Mouse (Mus musculus) mature B cell (primary cell): ENCODE data around the gene Farsb.

Experiments
- in situ Hi-C: fragments of 300-500 bp; cut with MboI; formaldehyde crosslinking; loops from 2 replicates; pipeline ENCODE4 v1.14.3; 2019

Farsb gene

DNA sequence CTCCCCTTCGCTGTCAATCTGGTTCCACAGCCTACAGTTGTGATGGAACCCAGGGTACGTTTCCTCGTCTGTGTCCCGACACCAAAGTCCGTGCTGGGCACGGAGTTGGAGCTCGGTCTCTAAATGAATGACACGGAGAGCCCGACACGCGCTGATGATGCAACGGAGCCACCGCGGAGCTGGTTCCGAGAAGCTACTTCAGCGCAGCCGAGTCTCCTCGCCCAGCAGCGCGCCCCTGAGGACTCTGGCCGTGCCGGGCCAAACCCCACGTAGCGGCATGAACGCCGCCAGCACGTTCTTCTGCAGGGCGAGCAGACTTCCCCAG, 308 bp downstream of the Farsb start:
- in situ Hi-C loops: no loop called here

DNA sequence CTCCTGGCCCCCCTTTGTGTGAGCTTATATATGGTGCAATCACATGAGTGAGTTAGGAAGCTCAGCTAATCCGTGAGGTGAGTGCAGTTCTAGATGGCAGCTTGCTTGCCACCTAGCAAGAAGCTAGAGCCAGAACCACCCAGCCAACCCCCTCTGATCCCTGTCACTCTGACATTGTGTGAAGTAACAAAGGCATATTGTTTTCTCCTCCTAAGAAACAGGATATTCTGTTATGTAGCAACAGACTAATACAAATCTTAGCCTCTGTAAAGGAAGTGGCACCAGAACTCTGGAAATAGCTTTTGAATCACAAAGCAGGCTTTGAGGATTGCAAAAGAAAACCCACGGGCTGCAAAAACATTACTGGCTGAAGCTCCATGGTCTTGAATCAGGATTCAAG, 4.3 kb downstream of the Farsb start:
- in situ Hi-C loops: no loop called here

DNA sequence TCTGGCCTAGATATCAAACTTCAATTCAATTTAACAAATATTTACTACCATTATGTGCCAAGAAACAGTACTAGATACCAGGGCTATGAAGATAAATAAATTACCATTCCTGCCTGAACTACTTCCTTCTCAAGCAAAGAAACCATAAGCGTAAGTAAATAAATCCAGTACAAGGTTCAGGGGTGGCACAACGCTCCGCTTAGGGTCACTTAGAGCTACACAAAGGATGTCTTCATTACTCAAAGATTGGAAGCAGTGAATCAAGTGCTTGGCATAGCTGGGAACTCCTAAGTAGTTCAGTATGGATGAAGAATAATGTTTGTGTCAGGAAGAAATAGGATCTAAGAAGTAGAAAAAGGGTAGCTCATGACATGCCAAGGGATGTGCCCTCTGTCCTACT, 5.3 kb downstream of the Farsb start:
- in situ Hi-C loops: no loop called here

DNA sequence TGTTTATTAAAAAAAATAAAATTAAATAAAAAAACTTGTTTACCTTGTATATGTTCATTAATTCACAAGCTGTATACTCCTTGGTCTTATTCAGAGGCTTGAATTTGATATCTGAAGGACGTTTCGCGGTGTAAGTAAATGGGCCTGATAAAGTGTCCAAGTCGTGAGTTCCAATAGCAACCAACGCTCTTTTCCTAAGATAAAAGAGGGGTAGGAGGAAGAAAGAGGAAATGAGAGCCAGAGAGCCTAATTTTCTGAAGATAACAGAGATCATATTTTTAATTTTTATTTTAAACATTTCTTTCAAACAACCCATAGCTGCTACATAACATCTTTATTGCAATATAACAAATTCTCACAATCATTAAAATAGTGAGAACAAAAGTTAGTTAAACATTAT, 16.3 kb downstream of the Farsb start:
- in situ Hi-C loops: no loop called here

DNA sequence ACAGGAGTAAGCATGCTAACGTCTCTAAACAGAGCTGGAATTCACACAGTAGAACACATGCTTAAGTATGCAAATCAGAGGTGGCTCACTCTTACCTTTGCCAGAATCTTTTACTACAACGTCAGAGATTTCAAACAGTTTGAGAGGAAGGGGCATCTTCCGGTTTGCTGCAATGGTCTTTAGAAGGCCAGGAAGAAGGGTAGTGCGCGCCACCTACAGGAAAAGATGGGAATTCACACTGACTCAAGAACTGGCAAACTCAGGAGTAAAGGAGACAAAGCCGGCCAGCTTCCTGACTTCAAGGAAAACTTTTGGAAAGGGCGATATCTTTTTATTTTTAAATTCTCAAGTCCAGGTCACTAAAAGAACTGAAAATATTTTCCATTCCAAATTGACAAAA, 34.0 kb downstream of the Farsb start:
- in situ Hi-C loops: no loop called here

DNA sequence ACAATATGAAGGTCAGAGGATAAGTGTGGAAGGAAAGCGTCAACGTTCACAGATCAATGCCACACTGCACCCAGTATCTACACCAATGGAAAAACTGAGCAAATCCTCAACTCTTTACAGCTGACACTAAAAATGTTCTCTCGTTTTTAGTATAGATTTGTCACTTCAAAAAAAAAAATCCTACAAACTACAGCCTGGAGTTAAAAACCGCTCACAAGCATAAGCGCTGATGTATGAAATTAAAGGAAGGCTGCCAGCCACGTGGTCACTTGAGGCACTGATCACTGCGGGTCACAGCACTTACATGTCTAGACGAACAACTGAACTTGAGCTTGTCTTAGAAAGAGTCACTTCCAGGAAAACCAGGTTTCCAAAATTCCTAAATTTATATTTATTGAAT, 34.8 kb downstream of the Farsb start:
- in situ Hi-C loops: no loop called here

DNA sequence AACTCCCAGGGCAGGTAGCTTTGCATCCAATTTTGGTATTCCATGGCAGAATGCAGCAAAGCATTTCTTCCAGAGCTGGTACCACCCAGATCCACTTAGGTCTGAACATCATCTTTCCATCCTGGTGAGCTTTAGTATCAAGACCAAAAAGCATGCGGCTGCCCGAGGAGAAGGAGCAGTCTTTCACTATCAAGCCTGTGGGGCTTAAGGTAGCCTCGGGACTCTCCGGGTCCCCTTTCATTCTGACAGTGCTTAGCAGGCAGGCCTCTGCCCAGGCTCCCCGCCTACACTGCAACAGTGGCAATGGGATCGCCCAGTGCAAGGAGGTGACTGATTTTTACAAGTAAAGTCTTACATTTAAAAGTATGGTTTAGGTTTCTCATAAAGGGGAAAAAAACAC, 36.2 kb downstream of the Farsb start:
- in situ Hi-C loops: no loop called here

DNA sequence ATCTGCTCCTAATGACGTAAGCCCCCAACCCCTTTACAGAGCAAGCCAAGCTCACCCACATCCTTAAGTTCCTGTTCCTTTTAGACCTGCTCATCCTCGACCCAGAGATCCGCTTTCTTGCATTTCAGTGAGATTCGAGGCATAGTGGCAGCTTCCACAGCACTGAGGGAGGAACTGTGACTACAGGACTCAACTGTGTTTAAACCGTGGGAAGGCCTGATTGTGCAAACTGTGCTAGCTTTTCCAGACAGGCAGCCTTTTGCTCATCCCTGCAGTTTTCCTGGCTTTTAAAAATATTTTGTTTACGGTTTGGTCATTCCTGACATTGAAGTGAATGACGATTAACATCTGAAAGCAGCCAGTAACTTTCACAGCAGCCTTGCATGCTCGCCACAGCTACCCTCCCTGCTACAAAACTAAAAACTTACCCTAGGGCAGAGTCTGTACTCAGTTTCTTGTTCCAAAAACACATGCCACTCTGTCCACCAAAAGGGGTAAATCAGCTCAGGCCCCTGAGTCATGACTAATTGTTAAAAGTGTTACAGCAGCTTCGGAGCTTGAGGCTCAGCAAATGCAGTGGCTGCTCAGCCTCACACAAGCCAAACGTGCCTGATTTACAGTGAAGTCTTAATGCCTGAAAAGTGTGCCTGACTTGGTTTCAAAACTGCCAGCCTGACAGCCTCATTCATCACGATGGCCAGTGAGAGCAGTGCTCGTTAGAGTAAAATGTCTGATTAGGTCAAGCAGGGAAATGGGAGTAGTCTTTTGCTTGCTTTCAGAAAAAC, 37.4 kb downstream of the Farsb start:
- in situ Hi-C loops: no loop called here

DNA sequence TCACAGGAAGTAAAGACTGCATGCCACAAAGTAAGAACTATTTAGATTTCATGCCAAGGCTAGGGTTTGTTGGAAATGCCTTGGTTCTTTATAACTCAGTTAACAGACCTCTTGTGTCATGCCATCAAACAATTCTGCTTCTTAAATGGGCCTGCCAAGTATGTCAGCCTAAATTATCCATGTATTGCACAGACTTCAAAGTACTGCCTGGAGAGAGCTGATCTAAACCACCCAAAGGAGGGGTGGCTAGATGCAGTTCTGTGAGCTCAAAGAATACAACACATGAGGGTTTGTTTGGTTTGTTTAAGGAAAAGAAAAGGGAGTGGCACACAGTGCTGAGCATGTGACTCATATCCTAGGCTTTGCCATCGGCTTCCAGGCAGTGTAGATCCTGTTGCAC, 40.6 kb downstream of the Farsb start:
- in situ Hi-C loops: no loop called here

- in situ Hi-C loops: no loop called here
Observed at GRCm38 (mm10) chr1:78446742-78447141, 42.0 kb downstream of the Farsb start.

DNA sequence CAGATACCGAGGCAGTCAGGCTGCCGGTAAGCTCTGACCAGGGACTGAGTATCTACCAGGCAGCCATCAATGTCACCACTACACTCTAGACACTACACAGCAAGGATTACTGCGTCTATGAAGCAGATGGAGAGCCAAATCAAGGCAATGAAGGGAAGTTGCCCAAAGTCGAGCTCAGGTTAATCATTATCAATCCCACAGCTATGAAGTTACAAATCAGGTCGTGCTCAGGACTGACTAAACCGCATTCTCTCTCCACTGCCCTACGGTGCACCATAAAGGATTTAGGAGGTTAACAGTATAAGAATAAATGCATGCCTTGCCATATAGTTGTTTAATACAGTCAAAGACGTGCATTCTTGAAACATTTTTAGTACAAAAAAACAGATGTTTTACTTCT, 42.5 kb downstream of the Farsb start:
- in situ Hi-C loops: no loop called here

DNA sequence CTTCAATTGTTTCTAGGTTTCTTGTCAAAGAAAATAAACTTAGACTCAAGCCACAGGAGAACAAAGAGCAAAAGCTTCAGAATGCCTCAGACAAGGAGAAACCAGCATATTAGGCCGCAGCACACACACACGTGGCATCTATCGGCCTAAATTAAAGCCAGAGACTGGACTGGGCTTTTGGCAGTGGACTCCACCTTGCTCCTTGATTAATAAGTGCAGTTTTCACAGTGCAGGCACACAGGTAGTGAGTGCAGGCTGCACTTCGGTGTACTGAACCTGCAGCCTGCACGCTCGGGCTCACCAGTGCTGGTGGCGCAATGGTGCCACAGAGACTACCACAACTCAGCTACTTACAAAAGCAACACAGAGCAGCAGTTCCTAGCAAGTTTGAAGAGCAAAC, 45.6 kb downstream of the Farsb start:
- in situ Hi-C loops: no loop called here

- in situ Hi-C loops: no loop called here
Observed at GRCm38 (mm10) chr1:78440716-78441115, 48.0 kb downstream of the Farsb start.

- in situ Hi-C loops: no loop called here
Observed at GRCm38 (mm10) chr1:78437150-78437549, 51.5 kb downstream of the Farsb start.

GRCm38 (mm10) chr1:78436445-78436844, 52.3 kb downstream of the Farsb start:
- in situ Hi-C loops: no loop called here

DNA sequence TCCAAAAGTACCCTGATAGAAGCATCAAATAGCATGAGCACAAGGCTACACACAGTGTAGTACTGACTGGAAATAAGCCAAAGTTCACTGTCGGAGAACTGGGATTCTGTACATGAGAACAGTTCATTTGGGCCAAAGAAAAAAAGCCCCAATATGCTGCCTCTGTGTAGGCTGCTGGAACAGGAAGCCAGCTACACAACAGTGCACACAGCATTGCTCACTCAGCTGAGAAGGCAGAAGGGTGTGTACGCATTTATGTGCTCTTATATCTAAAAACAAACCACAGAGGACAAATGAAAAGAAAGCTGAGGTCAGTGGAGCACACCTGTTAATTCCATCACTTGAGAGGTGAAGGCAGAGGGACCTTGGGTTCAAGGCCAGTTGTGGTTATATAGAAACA, 52.7 kb downstream of the Farsb start:
- in situ Hi-C loops: no loop called here

- in situ Hi-C loops: no loop called here
Observed at GRCm38 (mm10) chr1:78433472-78433871, 55.2 kb downstream of the Farsb start.

DNA sequence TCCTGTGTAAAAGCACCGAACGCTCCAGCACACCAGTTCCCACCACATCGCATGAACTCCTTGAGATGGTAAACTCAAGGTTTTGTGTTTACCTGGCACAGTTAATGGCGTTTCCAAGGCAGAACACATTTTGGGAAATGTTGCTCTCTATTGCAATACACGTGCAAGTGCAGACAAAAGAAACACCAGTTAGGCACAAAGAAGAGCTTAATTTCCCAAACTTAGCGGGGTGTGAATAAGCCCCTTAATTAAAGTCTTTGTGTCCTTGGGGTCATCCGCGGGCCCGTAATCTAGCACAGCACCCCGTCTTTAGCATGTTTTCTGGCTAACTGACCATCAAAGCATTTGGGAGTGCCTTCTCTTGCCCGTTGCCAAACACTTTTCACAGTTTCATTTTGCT, 59.8 kb downstream of the Farsb start:
- in situ Hi-C loops: no loop called here

DNA sequence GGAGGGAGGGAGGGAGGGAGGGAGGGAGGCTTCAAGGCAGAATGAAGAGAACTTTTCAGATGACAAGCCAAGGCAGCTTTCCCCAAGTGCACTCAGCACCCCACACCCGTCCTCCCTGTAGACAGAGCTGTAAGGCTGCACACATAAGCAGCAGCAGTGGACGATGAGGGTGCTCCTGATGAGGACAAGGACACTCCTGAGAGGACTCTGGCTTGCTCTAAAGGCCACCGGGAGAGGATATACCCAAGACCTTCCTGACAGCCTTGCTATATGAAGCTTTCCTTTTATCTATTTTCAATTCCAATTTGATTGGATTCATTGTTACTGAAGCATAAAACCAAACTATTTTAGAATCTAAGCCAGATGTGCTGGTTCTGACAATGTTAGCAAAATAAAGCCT, 61.9 kb downstream of the Farsb start:
- in situ Hi-C loops: no loop called here

- in situ Hi-C loops: no loop called here
Observed at GRCm38 (mm10) chr1:78425793-78426700, 62.6 kb downstream of the Farsb start.

GRCm38 (mm10) chr1:78425309-78425708, 63.4 kb downstream of the Farsb start:
- in situ Hi-C loops: no loop called here

- in situ Hi-C loops: loop anchor here (25.0 kb wide), 1 partner anchor 438 kb away; no protein-coding TSS in a partner anchor
Observed at GRCm38 (mm10) chr1:78424848-78425247, 63.8 kb downstream of the Farsb start.

DNA sequence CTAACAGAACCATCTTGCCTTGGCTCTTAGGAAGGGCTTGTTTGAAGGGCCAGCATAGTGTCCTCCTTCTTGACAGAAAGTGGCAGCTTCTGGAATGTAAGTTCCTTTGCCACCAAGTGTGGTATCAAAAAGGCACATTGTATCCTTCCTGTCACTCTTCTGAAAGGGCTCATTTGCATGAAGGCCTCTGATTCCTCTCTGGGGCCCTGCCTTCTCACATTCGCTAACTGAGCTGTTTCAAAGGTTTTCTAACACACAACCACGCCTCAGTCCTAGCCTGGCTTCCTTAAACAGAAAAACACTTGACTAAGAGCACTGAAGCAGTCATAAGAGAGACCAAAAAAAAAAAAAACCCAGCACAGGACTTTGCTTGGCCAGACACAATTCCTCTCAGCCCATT, 66.1 kb downstream of the Farsb start:
- in situ Hi-C loops: loop anchor here (25.0 kb wide), 1 partner anchor 435 kb away; no protein-coding TSS in a partner anchor
